ENCODE assay signal across 12 mouse cellular contexts in the genomic region with DNA sequence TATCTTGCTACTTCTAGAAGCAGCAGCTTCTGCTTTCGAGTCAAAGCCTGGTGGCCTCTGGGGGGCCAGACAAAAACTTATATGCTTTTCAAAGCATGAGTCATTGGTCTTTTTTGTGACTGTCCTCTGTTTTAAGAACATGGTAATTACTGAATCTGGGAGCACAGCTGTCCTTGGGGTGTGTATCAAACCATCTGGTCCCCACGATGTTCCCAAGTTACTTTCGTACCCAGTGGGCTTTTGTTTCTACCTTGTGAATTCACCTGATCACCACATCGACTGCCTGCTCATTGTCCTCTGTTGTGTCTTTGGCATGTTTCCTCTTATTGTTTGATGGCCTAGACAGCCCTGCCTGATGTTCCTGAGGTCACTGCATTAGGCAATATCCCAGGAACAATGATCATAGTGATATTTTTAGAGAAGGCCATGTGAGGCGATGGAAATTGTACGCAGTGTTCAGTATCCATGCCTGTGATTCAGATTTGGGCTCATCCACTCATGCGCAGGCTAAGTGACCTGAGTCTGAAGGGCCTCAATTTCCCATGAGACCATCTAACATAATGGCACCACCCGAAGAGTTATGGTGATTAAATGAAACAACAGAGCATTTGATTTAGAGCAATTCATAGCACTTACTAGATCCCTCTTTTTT.
DNase-seq lines count a peak whose midpoint lies in the region; ATAC-seq and TF ChIP-seq lines count a peak whose summit lies in the region.
"Had no signal": no experiment of that assay in that cellular context is flagged by ENCODE, and none has a peak within 500 bp of the region (broad histone marks: within the 10 kb centered on the region; RNA-seq: fewer than 3 reads in every experiment).

No protein-coding gene starts in this region.

- intact Hi-C loops in heart, postnatal 10 days (cut with DNase I), result no loop called here

- H3K27ac ChIP-seq in intestine, postnatal 0 days (ENCODE audit: low read depth, low read length), result no peak overlapping the region
- H3K27ac ChIP-seq: liver, embryonic 13.5 days had no signal

- H3K4me2 ChIP-seq in intestine, postnatal 0 days (replicated peaks; ENCODE audit: low read depth), result no peak overlapping the region
- H3K4me2 ChIP-seq: liver, embryonic 13.5 days had no signal

- DNase-seq in gastrocnemius, adult 18-20 months (ENCODE audit: low spot score), result peak; percentile 84
- DNase-seq in gastrocnemius, postnatal 4 days (ENCODE audit: low spot score in 2 of 2), result no peak
- peak; percentile 18 for DNase-seq in lung, postnatal 25 days (ENCODE audit: low spot score)
- DNase-seq in lung, adult 2 months, result no peak
- peak; percentile 67 to 80 for DNase-seq in heart, postnatal 10 days
- DNase-seq in skeletal muscle tissue, adult 2 months (ENCODE audit: low read depth, low spot score), result peak; percentile 83
- no peak for DNase-seq in thymus, postnatal 36 days
- DNase-seq: cerebellum, postnatal 10 days; kidney, postnatal 25 days; liver, embryonic 13.5 days had no signal

- H3K4me3 ChIP-seq in lung, adult 2 months (replicated peaks; ENCODE audit: extremely low read depth, low read depth, low read length), result no peak overlapping the region
- H3K4me3 ChIP-seq in intestine, postnatal 0 days (ENCODE audit: low read depth, low read length), result no peak overlapping the region
- H3K4me3 ChIP-seq: liver, embryonic 13.5 days had no signal

- 69% methylated on average over 8 of the region's 8 CpGs for WGBS in lung, adult 2 months
- 81% methylated on average over 8 of the region's 8 CpGs for WGBS in intestine, postnatal 0 days

- no peak overlapping the region for H3K9ac ChIP-seq in intestine, postnatal 0 days (ENCODE audit: low read depth, low read length)
- H3K9ac ChIP-seq: liver, embryonic 13.5 days had no signal

- no peak for TF ChIP-seq POLR2A in lung, adult 2 months (IDR thresholded peaks at IDR 0.05; ENCODE audit: borderline replicate concordance, extremely low read depth, low read depth, low read length)

- 0 out of 2 replicates have a peak, but pooled peaks cover 4% of the 10 kb centered on the region for H3K4me1 ChIP-seq in lung, adult 2 months (ENCODE audit: control insufficient read depth, insufficient read depth, low read length)
- H3K4me1 ChIP-seq in intestine, postnatal 0 days (replicated peaks; ENCODE audit: control insufficient read depth, insufficient read depth, low read length), result no peaks in the 10 kb centered on the region
- H3K4me1 ChIP-seq: liver, embryonic 13.5 days had no signal

- H3K36me3 ChIP-seq in intestine, postnatal 0 days (ENCODE audit: control insufficient read depth, insufficient read depth), result no peaks in the 10 kb centered on the region
- H3K36me3 ChIP-seq: liver, embryonic 13.5 days had no signal

- TF ChIP-seq CTCF in lung, adult 2 months (IDR thresholded peaks at IDR 0.05; ENCODE audit: insufficient read depth, low read length), result no peak
- TF ChIP-seq CTCF in intestine, postnatal 0 days (IDR thresholded peaks at IDR 0.05; ENCODE audit: low read depth), result no peak

- H3K9me3 ChIP-seq in intestine, postnatal 0 days (ENCODE audit: control insufficient read depth), result no peaks in the 10 kb centered on the region
- H3K9me3 ChIP-seq: liver, embryonic 13.5 days had no signal

- ATAC-seq in intestine, postnatal 0 days, result no peak
- ATAC-seq: forebrain, embryonic 16.5 days had no signal

- H3K27me3 ChIP-seq in intestine, postnatal 0 days (replicated peaks; ENCODE audit: control insufficient read depth, insufficient read depth, low read length), result no peaks in the 10 kb centered on the region
- H3K27me3 ChIP-seq: liver, embryonic 13.5 days had no signal

Comparison
In these comparisons a context has a peak if more than half of its experiments do, and no peak if none do; other contexts are left out.
1. DNase-seq: peak in gastrocnemius, adult 18-20 months (single experiment), lung, postnatal 25 days (single experiment), heart, postnatal 10 days (2 of 2) and skeletal muscle tissue, adult 2 months (single experiment); none in gastrocnemius, postnatal 4 days (0 of 2), lung, adult 2 months (single experiment) and thymus, postnatal 36 days (0 of 2).